Mouse (Mus musculus) urinary bladder, postnatal 25 days (tissue): ENCODE measurements around the gene Gng8.

Experiments
- DNase-seq: peaks from one replicate; pipeline ENCODE4 v3.0.0; 2022; ENCODE audit warnings: low spot score

The Gng8 gene

GRCm38 (mm10) chr7:16876006-16876405, 15.6 kb upstream of the Gng8 start:
- DNase-seq: no peak

- no peak for DNase-seq
These were observed 15.0 kb upstream of the Gng8 start for GRCm38 (mm10) chr7:16876608-16877007.

- DNase-seq: no peak
These were observed 13.9 kb upstream of the Gng8 start for GRCm38 (mm10) chr7:16877717-16878116.

- no peak for DNase-seq
These were observed 11.6 kb upstream of the Gng8 start for GRCm38 (mm10) chr7:16879796-16880547.

GRCm38 (mm10) chr7:16880615-16881014, 11.0 kb upstream of the Gng8 start:
- DNase-seq: no peak

- DNase-seq: no peak
These were observed 8.4 kb upstream of the Gng8 start for GRCm38 (mm10) chr7:16883162-16883561.

GRCm38 (mm10) chr7:16884334-16884733, 7.3 kb upstream of the Gng8 start:
- no peak for DNase-seq

- DNase-seq: no peak
These were observed 6.3 kb upstream of the Gng8 start for GRCm38 (mm10) chr7:16885271-16885776.

GRCm38 (mm10) chr7:16885905-16886304, 5.7 kb upstream of the Gng8 start:
- DNase-seq: no peak

- DNase-seq: no peak
These were observed 1.1 kb upstream of the Gng8 start for GRCm38 (mm10) chr7:16890536-16890935.

GRCm38 (mm10) chr7:16890944-16891343, 642 bp upstream of the Gng8 start:
- peak; percentile 67 for DNase-seq

- DNase-seq: no peak
These were observed 755 bp downstream of the Gng8 start for GRCm38 (mm10) chr7:16892352-16892730.

- no peak for DNase-seq
These were observed 2.0 kb downstream of the Gng8 start for GRCm38 (mm10) chr7:16893612-16894011.

GRCm38 (mm10) chr7:16894279-16894678, 2.7 kb downstream of the Gng8 start:
- no peak for DNase-seq

- DNase-seq: peak; percentile 72
These were observed 3.4 kb downstream of the Gng8 start for GRCm38 (mm10) chr7:16895000-16895399.

GRCm38 (mm10) chr7:16895511-16895910, 3.9 kb downstream of the Gng8 start:
- no peak for DNase-seq

- DNase-seq: no peak
These were observed 8.9 kb downstream of the Gng8 start for GRCm38 (mm10) chr7:16900526-16900925.

GRCm38 (mm10) chr7:16903439-16903955, 11.9 kb downstream of the Gng8 start:
- no peak for DNase-seq

- no peak for DNase-seq
These were observed 12.6 kb downstream of the Gng8 start for GRCm38 (mm10) chr7:16904120-16904675.

- DNase-seq: no peak
These were observed 14.0 kb downstream of the Gng8 start for GRCm38 (mm10) chr7:16905491-16906021.

GRCm38 (mm10) chr7:16906281-16906680, 14.7 kb downstream of the Gng8 start, which contains the start of gene Ptgir:
TSS of gene Ptgir (plus strand) at chr7:16906490.
- no peak for DNase-seq

- DNase-seq: no peak
These were observed 15.4 kb downstream of the Gng8 start for GRCm38 (mm10) chr7:16906889-16907559.

- DNase-seq: no peak
These were observed 16.3 kb downstream of the Gng8 start for GRCm38 (mm10) chr7:16907842-16908241.
